Mouse (Mus musculus) ES-Bruce4 (cell line): ENCODE results near the gene Magoh. TPM values are rescaled to one million over a fixed set of nuclear protein-coding genes. Genes with fewer than 3 reads are reported as not detected.

Source experiments
- H3K27ac ChIP-seq: 2 replicates; pipeline ENCODE4 v1.5.1; 2012; ENCODE audit warnings: low read length, inconsistent platforms; ENCODE audit not compliant: insufficient read depth
- H3K27me3 ChIP-seq: 2 replicates; pipeline ENCODE4 v1.6.1; 2012; ENCODE audit warnings: mild to moderate bottlenecking, low read length, inconsistent platforms; ENCODE audit not compliant: control insufficient read depth, poor library complexity, insufficient read depth, severe bottlenecking
- H3K36me3 ChIP-seq: 2 replicates; pipeline ENCODE4 v1.6.1; 2012; ENCODE audit warnings: inconsistent platforms, mild to moderate bottlenecking, low read length, moderate library complexity; ENCODE audit not compliant: control insufficient read depth, poor library complexity, insufficient read depth, severe bottlenecking
- H3K4me1 ChIP-seq: one replicate; pipeline ENCODE4 v1.8.1; 2011; ENCODE audit warnings: low read length; ENCODE audit not compliant: control insufficient read depth, insufficient read depth
- H3K4me3 ChIP-seq: 2 replicates; pipeline ENCODE4 v1.5.1; 2011; ENCODE audit warnings: low read depth, mild to moderate bottlenecking, low read length
- H3K9ac ChIP-seq: 2 replicates; pipeline ENCODE4 v1.6.1; 2012; ENCODE audit warnings: low read depth, mild to moderate bottlenecking, inconsistent platforms; ENCODE audit not compliant: poor library complexity, severe bottlenecking
- H3K9me3 ChIP-seq: replicated peaks from 2 replicates; pipeline ENCODE4 v1.6.1; 2012; ENCODE audit warnings: mild to moderate bottlenecking, low read length, inconsistent platforms; ENCODE audit not compliant: control insufficient read depth, poor library complexity, insufficient read depth, severe bottlenecking
- CTCF ChIP-seq: IDR thresholded peaks from one replicate; pipeline ENCODE4 v1.8.1; 2011; ENCODE audit warnings: low read depth, low read length
- EP300 ChIP-seq: IDR thresholded peaks from 2 replicates; pipeline ENCODE4 v1.6.1; 2011; ENCODE audit warnings: low read depth, low read length; ENCODE audit not compliant: insufficient read depth
- POLR2A ChIP-seq: IDR thresholded peaks from one replicate; pipeline ENCODE4 v1.8.1; 2011; ENCODE audit warnings: low read length; ENCODE audit not compliant: insufficient read depth
- polyA plus RNA-seq: library from polyadenylated mRNA; stranded (reverse); fragments of >200 nt; gene quantifications from 2 replicates; pipeline ENCODE4 v1.2.4, GENCODE M21; 2011; ENCODE audit warnings: low read depth; ENCODE audit not compliant: missing spikeins, insufficient read depth, insufficient read length

The Magoh gene
- polyA plus RNA-seq, 1 experiment = 205 TPM

GRCm38 (mm10) chr4:107928726-107929125 is 49.2 kb downstream of the Magoh start:
- TF ChIP-seq POLR2A (no peak), EP300 (no peak), CTCF (no peak)
- Histone ChIP-seq H3K27me3 (no peaks in the 10 kb centered on the region), H3K27ac (no peak overlapping the region), H3K4me3 (no peak overlapping the region), H3K4me1 (no peaks in the 10 kb centered on the region), H3K9ac (no peak overlapping the region), H3K36me3 (no peaks in the 10 kb centered on the region), H3K9me3 (no peaks in the 10 kb centered on the region)

GRCm38 (mm10) chr4:107931453-107931852 is 51.9 kb downstream of the Magoh start:
- TF ChIP-seq POLR2A (no peak), EP300 (no peak), CTCF (no peak)
- H3K9me3 ChIP-seq = no peaks in the 10 kb centered on the region

GRCm38 (mm10) chr4:107933239-107933638 is 53.7 kb downstream of the Magoh start:
- H3K4me3 ChIP-seq = no peak overlapping the region
- H3K27me3 ChIP-seq = no peaks in the 10 kb centered on the region
- H3K9ac ChIP-seq = no peak overlapping the region
- no peak for TF ChIP-seq POLR2A
- no peak for TF ChIP-seq CTCF
- no peak for TF ChIP-seq EP300
- H3K27ac ChIP-seq = no peak overlapping the region
- H3K36me3 ChIP-seq = no peaks in the 10 kb centered on the region
- H3K4me1 ChIP-seq = no peaks in the 10 kb centered on the region
- no peaks in the 10 kb centered on the region for H3K9me3 ChIP-seq

More at GRCm38 (mm10) chr4:107931453-107931852, 51.9 kb downstream of the Magoh start:
- H3K27ac ChIP-seq = no peak overlapping the region
- no peaks in the 10 kb centered on the region for H3K4me1 ChIP-seq
- no peaks in the 10 kb centered on the region for H3K27me3 ChIP-seq
- H3K36me3 ChIP-seq = no peaks in the 10 kb centered on the region
- no peak overlapping the region for H3K4me3 ChIP-seq
- H3K9ac ChIP-seq = no peak overlapping the region

DNA sequence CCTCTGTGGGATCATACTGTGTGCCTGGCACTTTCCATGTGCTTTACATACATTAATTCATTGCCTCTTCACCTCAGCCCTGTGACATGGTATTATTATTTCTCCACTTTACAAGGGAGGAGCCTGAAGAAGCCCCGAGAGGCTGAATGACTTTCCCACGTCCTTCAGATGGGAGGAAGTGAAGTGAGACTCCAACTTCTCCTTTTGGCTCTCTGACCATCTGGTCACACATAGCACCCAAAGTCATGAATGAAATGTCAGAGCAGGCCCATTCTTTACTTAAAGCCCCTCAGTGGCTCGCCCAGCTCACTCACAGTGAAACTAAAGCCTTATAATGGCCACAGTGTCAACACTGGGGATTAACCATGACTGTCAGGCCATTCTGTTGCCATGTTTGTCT is 55.7 kb downstream of the Magoh start:
- H3K36me3 ChIP-seq = no peaks in the 10 kb centered on the region
- no peaks in the 10 kb centered on the region for H3K4me1 ChIP-seq
- H3K27me3 ChIP-seq = no peaks in the 10 kb centered on the region
- H3K27ac ChIP-seq = no peak overlapping the region
- H3K4me3 ChIP-seq = no peak overlapping the region
- H3K9me3 ChIP-seq = no peaks in the 10 kb centered on the region
- TF ChIP-seq EP300 (no peak), POLR2A (no peak), CTCF (no peak)
- H3K9ac ChIP-seq = no peak overlapping the region

Other genes with a start within 250 kb of the Magoh start
- 1.6 and 2.4 TPM in 2 replicates for gene Dmrtb1, start 195.5 kb upstream of the Magoh start, polyA plus RNA-seq
- 24.1 and 26.8 TPM in 2 replicates for gene Lrp8, start 77.5 kb upstream of the Magoh start, polyA plus RNA-seq
- gene 0610037L13Rik, start 10.1 kb downstream of the Magoh start, polyA plus RNA-seq = 71.3 and 71.8 TPM in 2 replicates
- gene Cpt2, start 43.9 kb downstream of the Magoh start, polyA plus RNA-seq = 35.9 and 41.5 TPM in 2 replicates
- 0.19 TPM in 1 of 2 replicates, not detected in the other for gene Slc1a7, start 88.6 kb downstream of the Magoh start, polyA plus RNA-seq
- gene Podn, start 216.7 kb downstream of the Magoh start, polyA plus RNA-seq = 3.3 and 4.4 TPM in 2 replicates